Mouse (Mus musculus): ENCODE measurements at regions not wholly inside any gene's neighbourhood (a gene's known extent, or its start where the extent isn't known, plus 50 kb on each side); places are given as distances from the start of the nearest gene placed in this dataset.

- peak; percentile 57 for DNase-seq
Observed at GRCm38 (mm10) chr14:64594811-64595522, 490.9 kb downstream of the Prss52 start.

GRCm38 (mm10) chr14:64595523-64595889, 491.4 kb downstream of the Prss52 start:
- DNase-seq = peak; percentile 62

GRCm38 (mm10) chr14:64595891-64596290, 491.8 kb downstream of the Prss52 start:
- peak; percentile 53 for DNase-seq

- peak; percentile 41 for DNase-seq
Observed at GRCm38 (mm10) chr14:64597218-64597617, 493.1 kb downstream of the Prss52 start.
